Mouse (Mus musculus) cortical plate, adult 2 months (tissue): ENCODE results near the gene Serpina1f.

Experiments
- CTCF ChIP-seq: fragments of 200-500 bp; IDR thresholded peaks from 2 replicates; pipeline ENCODE4 v1.5.1; 2011; ENCODE audit warnings: mild to moderate bottlenecking, control low read depth, low read length; ENCODE audit not compliant: insufficient read depth; ENCODE audit errors: extremely low read depth
- POLR2A ChIP-seq: fragments of 200-500 bp; IDR thresholded peaks from 2 replicates; pipeline ENCODE4 v1.6.1; 2011; ENCODE audit warnings: mild to moderate bottlenecking, low read length, control low read depth; ENCODE audit not compliant: insufficient read depth; ENCODE audit errors: extremely low read depth

- TF ChIP-seq CTCF: no peak
- TF ChIP-seq POLR2A: no peak
Measured at GRCm38 (mm10) chr12:103657991-103658390, 37.3 kb downstream of the Serpina1f start.
